Mouse (Mus musculus): ENCODE measurements around the gene Pdxp. TPM values are rescaled to one million over a fixed set of nuclear protein-coding genes. Genes with fewer than 3 reads are reported as not detected.

Pdxp gene
- total and polyA plus RNA-seq, 3 experiments = 21.5 to 25.4 TPM; not detected in 1

DNA sequence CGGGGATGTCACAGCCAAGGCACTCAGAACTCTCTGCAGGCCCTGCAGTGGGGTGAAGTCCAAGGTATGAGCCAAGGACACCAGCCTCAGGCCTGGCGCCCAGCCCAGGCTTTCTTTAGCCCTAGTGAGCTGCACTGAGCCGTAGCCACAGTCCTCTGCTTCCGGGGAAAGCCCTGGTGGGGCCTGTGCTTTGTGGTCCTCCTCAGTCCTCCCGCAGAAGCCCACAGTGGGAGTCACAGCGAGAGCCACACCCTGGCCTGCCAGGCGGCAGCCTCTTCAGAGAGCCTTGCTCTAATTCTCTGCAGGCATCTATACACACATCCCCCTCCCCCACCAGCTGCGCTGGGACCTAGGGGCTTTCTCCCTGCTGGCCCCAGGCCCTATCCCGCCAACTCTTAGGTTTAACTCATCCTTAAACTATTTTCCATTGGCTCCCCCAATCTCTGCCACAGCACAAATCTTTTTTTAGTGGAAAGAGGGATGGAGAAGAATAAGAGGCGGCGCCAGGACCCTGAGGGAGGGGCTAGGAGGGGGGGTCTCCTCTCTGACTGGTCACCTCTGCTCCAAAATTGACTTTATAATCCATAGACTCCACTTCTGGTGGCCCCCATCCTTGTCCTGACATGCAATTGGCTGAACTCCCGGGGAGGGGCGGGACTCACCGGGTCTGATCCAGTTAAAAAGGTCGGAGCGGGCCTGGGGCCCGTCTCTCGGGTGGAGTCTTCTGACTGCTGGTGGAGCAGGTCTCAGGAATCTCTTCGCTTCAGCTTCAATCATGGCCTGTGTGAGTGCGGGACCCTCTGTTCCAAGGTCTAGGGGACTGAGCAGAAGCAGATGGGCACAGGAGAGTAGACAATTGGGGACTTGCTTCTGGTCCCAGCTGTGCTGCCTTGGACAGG, 12.6 kb downstream of the Pdxp start, which contains the start of gene Lgals1 (continued):
- TF ChIP-seq SIN3A (IDR thresholded peaks at IDR 0.05; ENCODE audit: low read length) (no peak; the same call in none of the 2 replicates), ELF1 (IDR thresholded peaks at IDR 0.05; ENCODE audit: low read depth, low read length) (0 out of 2 replicates have a peak, but pooled peaks have one; percentile 22), CHD2 (IDR thresholded peaks at IDR 0.05; ENCODE audit: low read length) (no peak), TCF12 (IDR thresholded peaks at IDR 0.05; ENCODE audit: low read depth, low read length) (no peak)

DNA sequence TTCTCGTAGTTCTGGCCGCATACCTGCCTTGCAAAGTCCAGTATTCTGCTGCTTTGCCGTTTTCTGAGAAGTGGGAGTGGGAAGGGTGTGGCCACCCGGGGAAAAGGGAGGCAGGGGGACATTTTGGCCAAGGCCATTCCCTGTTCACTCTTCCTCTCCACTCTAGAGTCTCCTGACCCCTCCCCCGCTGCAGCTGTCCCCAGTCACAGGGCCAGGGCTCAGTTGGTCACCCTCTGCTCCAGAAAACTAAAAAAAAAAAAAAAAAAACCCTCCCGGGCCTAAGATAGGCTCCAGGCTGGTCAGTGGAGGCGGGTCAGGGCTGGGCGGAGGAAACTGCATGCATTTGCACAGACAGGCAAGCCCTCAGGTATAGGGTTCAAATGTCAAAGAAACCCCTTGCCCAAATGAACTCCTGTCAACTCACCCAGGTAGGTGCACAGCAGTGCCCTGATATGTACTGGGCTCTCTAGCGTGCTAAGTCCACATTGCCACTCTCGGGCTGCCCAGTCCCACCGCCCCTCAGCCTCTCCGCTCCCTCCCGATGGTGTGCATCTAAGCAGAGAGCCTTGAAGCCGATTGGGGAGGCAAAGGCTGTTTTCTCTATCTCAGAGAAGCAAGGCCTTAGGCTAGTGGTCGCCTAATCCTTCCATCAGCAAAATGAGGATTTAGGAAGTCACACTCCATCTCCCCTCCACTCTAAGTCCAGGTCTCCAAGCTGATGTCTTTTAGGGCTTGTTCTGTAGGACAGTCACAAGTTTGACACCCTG, 13.5 kb downstream of the Pdxp start:
- TF ChIP-seq MAX (IDR thresholded peaks at IDR 0.05; ENCODE audit: low read length) (0 out of 2 replicates have a peak, but pooled peaks have one; percentile 28), GATA1 (IDR thresholded peaks at IDR 0.05; ENCODE audit: low read depth, low read length) (no peak), NRF1 (IDR thresholded peaks at IDR 0.05; ENCODE audit: insufficient read depth, low read depth, low read length, poor library complexity, severe bottlenecking) (no peak), TAL1 (IDR thresholded peaks at IDR 0.05; ENCODE audit: low read length) (no peak), TBP (IDR thresholded peaks at IDR 0.05; ENCODE audit: low read depth, low read length) (no peak), EP300 (IDR thresholded peaks at IDR 0.05; ENCODE audit: low read depth in 1 of 2, low read length in 2 of 2) (no peak), MXI1 (IDR thresholded peaks at IDR 0.05; ENCODE audit: low read depth, low read length) (peak; percentile 3; the same call in 1 of the 2 replicates), GABPA (IDR thresholded peaks at IDR 0.05; ENCODE audit: low read depth, low read length) (no peak), MYB (IDR thresholded peaks at IDR 0.05; ENCODE audit: low read depth, low read length) (no peak), MAZ (IDR thresholded peaks at IDR 0.05; ENCODE audit: low read depth, low read length) (no peak), ETS1 (IDR thresholded peaks at IDR 0.05; ENCODE audit: low read depth, low read length) (no peak), SIN3A (IDR thresholded peaks at IDR 0.05; ENCODE audit: low read length) (no peak; the same call in 1 of the 2 replicates), NELFE (IDR thresholded peaks at IDR 0.05; ENCODE audit: low read depth, low read length) (no peak), POLR2AphosphoS2 (IDR thresholded peaks at IDR 0.05; ENCODE audit: low read length) (no peak), ZNF384 (IDR thresholded peaks at IDR 0.05; ENCODE audit: low read depth, low read length) (no peak), BHLHE40 (IDR thresholded peaks at IDR 0.05; ENCODE audit: borderline replicate concordance, low read depth, low read length) (no peak), CTCF (IDR thresholded peaks at IDR 0.05 in 2 of 3, conservative IDR thresholded peaks at IDR 0.05 in 1 of 3; ENCODE audit: control insufficient read depth in 1 of 3, insufficient read depth in 1 of 3, low read depth in 2 of 3, low read length in 3 of 3, poor library complexity in 1 of 3, severe bottlenecking in 1 of 3) (no peak), E2F4 (IDR thresholded peaks at IDR 0.05; ENCODE audit: borderline replicate concordance, low read depth, low read length) (no peak), USF2 (IDR thresholded peaks at IDR 0.05; ENCODE audit: borderline replicate concordance in 1 of 2, insufficient read depth in 1 of 2, low read depth in 1 of 2, low read length in 2 of 2) (no peak), SMC3 (IDR thresholded peaks at IDR 0.05; ENCODE audit: low read depth, low read length) (no peak), CHD1 (IDR thresholded peaks at IDR 0.05; ENCODE audit: low read depth, low read length) (peak; percentile 84; the same call in 1 of the 2 replicates), USF1 (IDR thresholded peaks at IDR 0.05; ENCODE audit: low read depth, low read length) (no peak), POLR2A (IDR thresholded peaks at IDR 0.05; ENCODE audit: control insufficient read depth in 1 of 2, insufficient read depth in 1 of 2, low read depth in 1 of 2, low read length in 2 of 2, poor library complexity in 1 of 2) (no peak), MAFK (IDR thresholded peaks at IDR 0.05; ENCODE audit: borderline replicate concordance, low read depth, low read length) (no peak), RCOR1 (IDR thresholded peaks at IDR 0.05; ENCODE audit: low read depth, low read length) (no peak)
- Histone ChIP-seq H3K36me3 (ENCODE audit: control insufficient read depth in 1 of 2, insufficient read depth in 2 of 2, low read length in 2 of 2) (peaks cover 0 to 28% of the 10 kb centered on the region in 2 experiments; a peak in 2 of 4 replicates), H3K27ac (ENCODE audit: control insufficient read depth, low read depth, low read length) (peak overlapping the region; percentile 87), H3K9ac (ENCODE audit: control insufficient read depth, low read depth, low read length, poor library complexity, severe bottlenecking) (peak overlapping the region; percentile 74), H3K27me3 (ENCODE audit: control insufficient read depth in 1 of 2, insufficient read depth in 2 of 2, low read length in 2 of 2) (no peaks in the 10 kb centered on the region), H3K4me1 (ENCODE audit: control insufficient read depth in 1 of 2, insufficient read depth in 2 of 2, low read length in 2 of 2) (peaks cover 3 to 40% of the 10 kb centered on the region in 2 experiments; a peak in 3 of 4 replicates), H3K9me3 (replicated peaks; ENCODE audit: insufficient read depth, low read length) (no peaks in the 10 kb centered on the region), H3K4me3 (ENCODE audit: control insufficient read depth in 1 of 2, insufficient read depth in 1 of 2, low read depth in 2 of 2, low read length in 2 of 2) (peak overlapping the region; percentile 68 to 75), H3K79me2 (ENCODE audit: control insufficient read depth, insufficient read depth, low read length, poor library complexity) (peaks cover 10% of the 10 kb centered on the region)
- peak; percentile 68 for DNase-seq (ENCODE audit: low read depth, low spot score)

Measured in MEL (cell line).